Mouse (Mus musculus) inflammation-experienced regulatory T-cells, adult 6 months (primary cell): ENCODE measurements around the gene Mapk8ip1. TPM values are rescaled to one million over a fixed set of nuclear protein-coding genes. Genes with fewer than 3 reads are reported as not detected.

Experiments used
- ATAC-seq: one replicate; pipeline ENCODE4 v1.8.0; 2017
- polyA plus RNA-seq, 3 experiments: library from polyadenylated mRNA; unstranded; fragments of 100-300 nt; shearing (Covaris generic); gene quantifications; one replicate each; pipeline ENCODE4 v1.2.1; 2017

Gene Mapk8ip1
- under 1 TPM; 0.43 to 0.92 (median 0.82) TPM for polyA plus RNA-seq

- no peak for ATAC-seq
Measured at GRCm38 (mm10) chr2:92401091-92401561, at the start of gene Mapk8ip1. TSS of gene Mapk8ip1 (minus strand) at chr2:92401263.

GRCm38 (mm10) chr2:92447121-92447740 is 46.2 kb upstream of the Mapk8ip1 start:
- no peak for ATAC-seq

- ATAC-seq = no peak
Measured at GRCm38 (mm10) chr2:92446656-92447055, 45.6 kb upstream of the Mapk8ip1 start.

DNA sequence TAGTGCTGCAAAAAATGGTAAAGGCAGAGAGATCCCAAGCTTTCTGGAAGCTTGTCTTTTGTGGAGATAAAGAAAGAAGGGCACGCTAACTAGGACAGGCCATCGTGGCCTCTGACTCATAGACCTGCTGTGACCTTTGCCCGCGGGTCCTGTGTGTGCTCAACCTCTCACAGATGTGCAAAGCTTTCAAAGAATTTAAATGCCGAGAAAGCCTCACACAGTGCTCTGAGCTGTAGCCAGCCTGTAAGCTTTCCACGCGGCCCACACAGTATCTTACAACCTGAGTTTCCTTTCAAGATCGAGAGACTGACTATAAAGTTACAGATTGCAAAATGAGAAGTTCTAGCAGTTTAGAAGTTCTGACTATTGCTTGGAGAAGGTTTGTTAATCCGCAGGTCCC is 44.8 kb upstream of the Mapk8ip1 start:
- ATAC-seq = peak; percentile 26

- ATAC-seq = no peak
Measured at GRCm38 (mm10) chr2:92444376-92444775, 43.3 kb upstream of the Mapk8ip1 start.

DNA sequence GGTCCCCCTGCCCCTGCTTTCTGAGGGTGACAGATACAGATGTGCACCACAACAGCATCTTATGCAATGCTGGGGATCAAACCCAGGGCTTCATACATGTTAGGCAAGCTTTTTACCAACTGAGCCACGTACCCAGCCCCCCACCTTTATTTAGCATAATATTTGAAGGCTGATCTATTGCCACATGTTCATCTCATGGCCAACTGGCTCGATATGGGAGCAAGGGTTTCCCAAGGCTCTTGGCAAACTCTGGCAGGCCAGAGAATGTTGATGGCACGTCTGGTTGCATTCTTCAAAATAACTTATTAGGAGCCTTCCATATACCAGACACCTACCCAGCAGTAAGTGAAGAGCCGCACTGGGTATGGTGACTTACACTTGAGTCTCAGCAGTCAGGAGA is 42.2 kb upstream of the Mapk8ip1 start:
- no peak for ATAC-seq

GRCm38 (mm10) chr2:92442419-92443001 is 41.4 kb upstream of the Mapk8ip1 start:
- ATAC-seq = peak; percentile 82

DNA sequence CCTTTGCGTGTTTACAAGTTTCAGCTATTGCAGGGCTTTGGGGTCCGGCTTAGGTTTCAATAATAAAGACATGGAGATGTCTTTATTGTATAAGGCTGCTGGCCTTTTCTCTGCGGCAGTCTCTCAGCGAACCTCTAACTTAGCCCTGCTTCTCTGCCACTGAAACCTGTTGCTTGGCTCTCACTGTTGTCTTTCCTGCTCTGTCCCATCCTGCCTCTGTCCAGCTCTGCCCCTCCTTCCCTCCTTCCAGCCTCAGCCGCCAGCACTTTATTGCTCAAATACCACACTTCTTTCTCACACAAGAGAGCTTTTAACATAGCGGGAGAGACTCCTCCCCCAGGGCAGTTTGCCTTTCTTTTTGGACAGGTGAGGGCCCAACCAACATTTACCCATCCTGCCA is 39.4 kb upstream of the Mapk8ip1 start:
- ATAC-seq = no peak

DNA sequence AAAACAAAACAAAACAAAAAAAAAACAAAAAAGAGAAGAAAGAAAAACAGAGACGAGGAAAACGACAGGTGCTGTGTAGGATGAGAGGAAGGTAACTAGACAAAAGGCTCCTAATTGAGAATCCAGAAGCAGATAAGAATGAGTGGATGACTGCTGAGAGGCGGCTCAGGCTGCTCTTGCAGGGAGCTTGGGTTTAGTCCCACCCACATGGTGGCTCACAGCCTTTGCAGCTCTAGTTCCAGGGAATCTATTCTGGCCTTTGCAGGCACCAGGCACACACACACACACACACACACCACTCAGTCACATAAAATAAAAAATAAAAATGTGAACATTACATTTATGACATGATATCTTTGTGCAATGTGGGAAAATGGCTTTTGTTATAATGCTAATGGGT is 37.5 kb upstream of the Mapk8ip1 start:
- ATAC-seq = no peak

- ATAC-seq = peak; percentile 14
Measured at GRCm38 (mm10) chr2:92437875-92438274, 36.8 kb upstream of the Mapk8ip1 start.

- no peak for ATAC-seq
Measured at GRCm38 (mm10) chr2:92437366-92437765, 36.3 kb upstream of the Mapk8ip1 start.

DNA sequence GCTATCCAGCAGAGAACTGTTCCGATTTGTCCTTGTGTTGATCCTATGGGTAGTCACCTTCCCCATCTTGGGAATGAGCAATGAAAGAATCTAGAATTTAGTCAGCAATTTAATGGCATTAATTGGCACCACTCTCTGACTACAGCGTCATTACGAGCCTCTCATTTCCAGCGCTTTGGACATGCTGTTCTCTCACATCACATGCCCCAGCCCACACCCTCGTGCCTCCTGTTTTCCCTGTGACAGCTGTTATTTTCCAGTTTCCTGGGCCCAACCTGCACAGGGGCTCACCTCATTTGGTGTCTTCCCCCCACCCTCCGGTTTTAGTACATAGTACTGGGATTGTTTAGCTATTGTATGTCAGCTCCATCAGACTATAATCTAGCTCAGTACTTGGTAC is 34.0 kb upstream of the Mapk8ip1 start:
- no peak for ATAC-seq

DNA sequence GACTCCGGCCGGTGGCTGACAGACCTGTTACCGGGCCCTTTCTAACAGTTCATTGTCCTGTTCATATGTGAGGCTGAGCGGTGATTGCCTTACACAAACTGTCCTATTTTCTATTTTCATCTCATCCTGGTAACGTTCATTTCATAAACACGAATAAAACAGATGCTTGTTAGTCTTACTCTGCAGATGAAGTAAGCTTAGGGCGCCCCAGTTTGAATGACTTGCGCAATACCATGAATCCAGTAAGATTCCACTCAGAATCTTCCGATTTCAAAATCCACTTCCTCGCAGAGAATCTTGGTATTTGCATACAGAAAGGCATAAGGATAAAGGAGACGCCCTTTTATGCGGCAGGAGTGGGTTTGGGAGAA is 33.3 kb upstream of the Mapk8ip1 start:
- peak; percentile 2 for ATAC-seq

GRCm38 (mm10) chr2:92433578-92434374 is 32.7 kb upstream of the Mapk8ip1 start, which contains the start of gene Cry2:
TSS of gene Cry2 (minus strand) at chr2:92434043.
- ATAC-seq = peak; percentile 96

GRCm38 (mm10) chr2:92432299-92433295 is 31.5 kb upstream of the Mapk8ip1 start:
- ATAC-seq = no peak

- no peak for ATAC-seq
Measured at GRCm38 (mm10) chr2:92431611-92432179, 30.6 kb upstream of the Mapk8ip1 start.

DNA sequence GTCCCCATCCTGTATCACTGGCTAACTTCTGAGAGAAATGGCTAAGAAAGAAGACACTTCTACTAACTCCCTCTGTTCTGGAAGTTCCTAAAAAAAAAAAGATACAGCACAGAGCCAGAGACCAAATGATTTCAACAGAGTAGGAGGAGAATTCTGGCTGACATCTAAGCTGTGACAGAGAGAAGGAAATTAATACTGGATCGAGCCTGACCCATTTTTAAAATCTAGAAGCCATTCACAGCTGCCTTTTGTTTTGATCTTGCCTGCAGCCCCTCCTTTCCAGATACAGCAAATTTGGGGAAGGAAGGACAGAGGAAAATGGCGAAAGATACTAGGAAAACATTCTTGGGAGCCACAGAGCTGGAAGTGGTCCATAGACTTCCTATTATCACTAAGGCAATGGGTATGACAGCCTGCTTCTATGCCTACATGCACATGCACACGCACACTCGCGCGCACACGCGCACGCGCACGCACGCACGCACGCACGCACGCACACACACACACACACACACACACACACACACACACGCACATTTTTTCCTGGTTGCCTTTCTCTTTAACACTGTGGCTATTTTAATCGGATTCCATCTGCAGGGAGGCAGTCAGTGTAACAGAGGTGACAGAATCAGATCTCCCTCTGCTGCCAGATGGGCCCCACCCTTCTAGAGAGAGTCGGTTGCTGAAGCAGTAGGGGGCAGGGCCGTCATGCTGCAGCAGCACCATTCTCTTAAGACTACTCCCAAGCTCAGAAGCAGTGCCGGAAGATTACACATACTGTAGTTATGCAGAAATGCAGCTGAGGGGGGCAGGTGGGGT is 29.9 kb upstream of the Mapk8ip1 start:
- no peak for ATAC-seq

- no peak for ATAC-seq
Measured at GRCm38 (mm10) chr2:92430089-92430488, 29.0 kb upstream of the Mapk8ip1 start.

DNA sequence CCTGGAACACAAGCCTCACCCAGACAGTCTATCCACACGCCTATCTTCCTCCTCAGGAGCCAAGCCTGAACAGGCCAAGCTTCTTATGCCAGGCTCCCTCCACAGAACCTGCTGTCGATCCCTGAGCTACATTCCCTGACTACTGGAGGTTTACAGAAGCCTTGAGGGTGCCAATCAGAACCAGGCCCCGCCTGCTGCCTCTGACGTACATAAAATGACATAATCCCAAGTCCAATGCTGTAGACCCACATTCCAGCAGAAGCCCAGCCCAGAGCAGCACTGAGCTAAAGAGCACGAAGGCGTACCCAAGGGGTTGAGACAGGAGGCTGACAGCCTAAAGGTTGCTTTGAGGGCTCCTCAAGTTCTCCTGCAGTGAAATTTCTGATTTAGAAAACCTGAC is 26.8 kb upstream of the Mapk8ip1 start:
- ATAC-seq = no peak

DNA sequence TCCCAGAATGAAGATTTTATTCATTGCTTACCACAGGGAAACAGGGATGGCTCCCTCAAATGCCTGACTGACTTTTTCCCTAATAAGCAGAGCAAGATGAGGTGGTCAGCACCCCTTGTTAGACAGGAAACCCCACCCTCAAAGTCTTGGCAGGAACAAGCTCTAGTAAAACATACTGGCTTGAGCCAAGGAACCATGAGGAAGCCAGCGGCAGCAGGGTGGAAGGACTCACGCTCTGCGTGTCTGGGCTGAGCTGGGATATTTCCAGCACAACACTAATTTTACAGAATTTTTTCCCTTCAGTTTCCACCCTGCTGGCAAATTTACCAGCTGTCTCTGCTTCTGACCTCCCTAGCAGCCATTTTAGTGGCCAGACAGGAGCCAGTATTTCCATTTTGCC is 25.4 kb upstream of the Mapk8ip1 start:
- ATAC-seq = no peak

DNA sequence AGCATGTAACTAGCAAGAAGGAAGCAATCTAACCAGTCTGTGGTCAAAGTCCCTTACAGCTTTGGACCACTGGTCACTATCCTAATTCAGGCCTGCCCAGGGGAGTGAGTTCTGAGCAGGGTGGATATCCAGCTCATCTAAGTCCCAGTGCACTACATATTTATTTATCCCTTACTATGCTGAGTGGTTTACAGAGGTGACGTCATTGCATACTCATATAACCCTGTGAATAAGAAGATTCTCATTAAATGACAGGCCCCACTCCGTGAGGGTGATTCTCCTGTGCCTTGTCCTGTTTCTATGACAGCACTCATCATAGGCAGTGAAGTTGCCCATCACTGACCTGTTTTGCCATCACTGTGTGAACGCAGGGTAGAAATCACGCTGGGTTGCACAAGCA is 24.3 kb upstream of the Mapk8ip1 start:
- no peak for ATAC-seq
